Comparison of ENCODE assay signal across 9 mouse cellular contexts in the genomic region with DNA sequence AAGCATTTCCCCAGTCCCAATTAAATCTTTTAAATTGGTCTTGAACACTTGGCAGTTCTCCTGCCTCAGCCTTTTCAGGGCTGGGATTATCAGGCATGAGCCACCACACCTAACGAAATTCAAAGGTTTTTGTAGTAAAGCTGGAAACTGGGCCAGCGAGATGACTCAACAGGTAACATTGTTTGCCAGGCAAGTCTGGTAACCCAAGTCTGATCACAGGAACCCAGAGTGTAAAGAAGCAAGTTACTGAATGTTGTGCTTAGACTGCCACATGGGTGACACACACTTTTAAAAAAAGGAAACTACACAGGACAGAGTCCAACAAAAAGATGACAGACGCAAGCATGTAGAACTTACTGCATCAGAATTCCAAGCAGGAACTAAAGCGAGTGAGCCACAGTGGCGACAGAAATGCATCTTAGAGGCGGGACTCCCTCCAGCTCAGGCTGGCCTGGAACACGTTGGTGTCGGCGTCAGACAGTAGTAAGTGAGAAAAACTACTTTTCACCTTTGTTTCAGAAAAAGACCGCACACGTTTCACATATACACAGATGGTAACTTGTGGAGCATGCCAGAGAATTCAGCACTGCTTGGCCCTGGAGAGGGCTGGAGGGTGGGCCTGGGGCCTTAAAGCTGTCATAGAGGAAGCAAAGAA. TPM values are rescaled to one million over a fixed set of nuclear protein-coding genes. Genes with fewer than 3 reads are reported as not detected.
DNase-seq lines count a peak whose midpoint lies in the region; ATAC-seq and TF ChIP-seq lines count a peak whose summit lies in the region.
"Had no signal": no experiment of that assay in that cellular context is flagged by ENCODE, and none has a peak within 500 bp of the region (broad histone marks: within the 10 kb centered on the region; RNA-seq: fewer than 3 reads in every experiment).

No protein-coding gene starts in this region.

- no peaks in the 10 kb centered on the region for H3K27me3 ChIP-seq in heart, embryonic 13.5 days (replicated peaks)
- no peaks in the 10 kb centered on the region for H3K27me3 ChIP-seq in CH12.LX (replicated peaks)
- no peaks in the 10 kb centered on the region for H3K27me3 ChIP-seq in embryonic facial prominence, embryonic 14.5 days (replicated peaks; ENCODE audit: control insufficient read depth, insufficient read depth, low read length)
- no peaks in the 10 kb centered on the region for H3K27me3 ChIP-seq in limb, embryonic 15.5 days

- H3K36me3 ChIP-seq in heart, embryonic 13.5 days = peaks cover 25% of the 10 kb centered on the region
- peaks cover 21 to 45% of the 10 kb centered on the region in 2 experiments for H3K36me3 ChIP-seq in CH12.LX (replicated peaks in 1 of 2; ENCODE audit: control insufficient read depth in 1 of 2, insufficient read depth in 1 of 2, low read length in 1 of 2)
- H3K36me3 ChIP-seq in embryonic facial prominence, embryonic 14.5 days (ENCODE audit: control insufficient read depth, insufficient read depth, low read length) = peaks cover 22% of the 10 kb centered on the region
- H3K36me3 ChIP-seq in limb, embryonic 15.5 days = peaks cover 24% of the 10 kb centered on the region

- dilution Hi-C loops in CH12.LX (cut with MboI; ENCODE audit: extremely low pct_ligation_motif_present, extremely low pct_unique_long_range_greater_than_20kb, low sequenced_read_pairs) = no loop called here

- DNase-seq in heart, adult 18-20 months = no peak
- no peak for DNase-seq in CH12.LX (ENCODE audit: extremely low read depth)
- no peak for DNase-seq in embryonic facial prominence, embryonic 14.5 days (ENCODE audit: low spot score)
- DNase-seq in embryo, embryonic 11 days = no peak
- DNase-seq in adrenal gland, postnatal 25 days = no peak
- no peak for DNase-seq in spleen, postnatal 14 days (ENCODE audit: low spot score in 2 of 2)

- in situ Hi-C loops in CH12.LX (cut with MboI; ENCODE audit: low pct_ligation_motif_present, low pct_unique_long_range_greater_than_20kb, low sequenced_read_pairs) = no loop called here

- TF ChIP-seq EP300 in CH12.LX (IDR thresholded peaks at IDR 0.05; ENCODE audit: low read length) = no peak

- no peaks in the 10 kb centered on the region for H3K9me3 ChIP-seq in heart, embryonic 13.5 days
- no peaks in the 10 kb centered on the region for H3K9me3 ChIP-seq in CH12.LX (replicated peaks; ENCODE audit: low read length)
- H3K9me3 ChIP-seq in embryonic facial prominence, embryonic 14.5 days (ENCODE audit: control insufficient read depth, low read length) = no peaks in the 10 kb centered on the region
- H3K9me3 ChIP-seq in limb, embryonic 15.5 days = no peaks in the 10 kb centered on the region

- no peak for TF ChIP-seq POLR2A in CH12.LX (IDR thresholded peaks at IDR 0.05; ENCODE audit: low read depth, low read length)

- TF ChIP-seq RAD21 in CH12.LX (IDR thresholded peaks at IDR 0.05; ENCODE audit: low read depth, low read length) = no peak

- peaks cover 22% of the 10 kb centered on the region for H3K79me2 ChIP-seq in CH12.LX (replicated peaks; ENCODE audit: control insufficient read depth, extremely low read depth, insufficient read depth, poor library complexity, severe bottlenecking)

- peak overlapping the region; percentile 74; the same call in 1 of the 2 replicates for H3K4me2 ChIP-seq in heart, embryonic 13.5 days
- peak overlapping the region; percentile 32 for H3K4me2 ChIP-seq in CH12.LX (ENCODE audit: insufficient read depth, low read depth, poor library complexity, severe bottlenecking)
- H3K4me2 ChIP-seq in embryonic facial prominence, embryonic 14.5 days (ENCODE audit: low read depth, low read length) = peak overlapping the region; percentile 96; the same call in 1 of the 2 replicates
- peak overlapping the region; percentile 63 for H3K4me2 ChIP-seq in limb, embryonic 15.5 days

- 80% methylated on average over 11 of the region's 11 CpGs for WGBS in heart, embryonic 13.5 days
- 81% methylated on average over 11 of the region's 11 CpGs for WGBS in embryonic facial prominence, embryonic 14.5 days
- 75% methylated on average over 11 of the region's 11 CpGs for WGBS in limb, embryonic 15.5 days

- peak overlapping the region; percentile 77 for H3K9ac ChIP-seq in heart, embryonic 13.5 days
- no peak overlapping the region for H3K9ac ChIP-seq in CH12.LX (ENCODE audit: insufficient read depth, low read depth)
- H3K9ac ChIP-seq in embryonic facial prominence, embryonic 14.5 days (ENCODE audit: low read depth, low read length) = no peak overlapping the region
- H3K9ac ChIP-seq in limb, embryonic 15.5 days = no peak overlapping the region

- peak overlapping the region; percentile 99; the same call in 1 of the 2 replicates for H3K4me3 ChIP-seq in heart, embryonic 13.5 days
- H3K4me3 ChIP-seq in CH12.LX (replicated peaks in 1 of 3; ENCODE audit: low read depth in 2 of 3, low read length in 2 of 3, poor library complexity in 1 of 3) = peak overlapping the region in 1 of 3 experiments; percentile 97
- H3K4me3 ChIP-seq in embryonic facial prominence, embryonic 14.5 days (ENCODE audit: low read depth, low read length) = no peak overlapping the region
- H3K4me3 ChIP-seq in limb, embryonic 15.5 days = no peak overlapping the region

- peak overlapping the region; percentile 17; the same call in 1 of the 2 replicates for H3K27ac ChIP-seq in heart, embryonic 13.5 days (replicated peaks)
- no peak overlapping the region for H3K27ac ChIP-seq in CH12.LX (ENCODE audit: insufficient read depth, low read depth)
- H3K27ac ChIP-seq in embryonic facial prominence, embryonic 14.5 days (replicated peaks; ENCODE audit: low read depth, low read length) = no peak overlapping the region
- H3K27ac ChIP-seq in limb, embryonic 15.5 days = peak overlapping the region; percentile 71; the same call in 1 of the 2 replicates
- H3K27ac ChIP-seq: liver, embryonic 14.5 days had no signal

- H3K4me1 ChIP-seq in heart, embryonic 13.5 days = peaks cover 27% of the 10 kb centered on the region
- peaks cover 6 to 28% of the 10 kb centered on the region in 2 experiments; a peak in 3 of 4 replicates for H3K4me1 ChIP-seq in CH12.LX (ENCODE audit: control insufficient read depth in 1 of 2, insufficient read depth in 2 of 2)
- H3K4me1 ChIP-seq in embryonic facial prominence, embryonic 14.5 days (ENCODE audit: control insufficient read depth, insufficient read depth, low read length) = peaks cover 14% of the 10 kb centered on the region; the same call in 1 of the 2 replicates
- H3K4me1 ChIP-seq in limb, embryonic 15.5 days = peaks cover 27% of the 10 kb centered on the region

- ATAC-seq in heart, embryonic 13.5 days (ENCODE audit: extremely low read depth, insufficient number of reproducible peaks, low FRiP score, low TSS enrichment) = no peak
- ATAC-seq in embryonic facial prominence, embryonic 14.5 days (ENCODE audit: low read depth) = no peak
- ATAC-seq in limb, embryonic 15.5 days (ENCODE audit: insufficient number of reproducible peaks, low FRiP score, low TSS enrichment, low read depth) = no peak

- TF ChIP-seq CTCF in CH12.LX (conservative IDR thresholded peaks at IDR 0.05 in 1 of 2, IDR thresholded peaks at IDR 0.05 in 1 of 2; ENCODE audit: low read depth in 2 of 2, low read length in 2 of 2) = no peak

TF ChIP-seq in CH12.LX, 34 proteins besides CTCF, POLR2A, EP300 and RAD21:
- TF ChIP-seq MAFK (IDR thresholded peaks at IDR 0.05; ENCODE audit: insufficient replicate concordance, low read length) (no peak), CHD1 (IDR thresholded peaks at IDR 0.05; ENCODE audit: low read depth, low read length) (0 out of 2 replicates have a peak, but pooled peaks have one; percentile 22)

RNA-seq across cellular contexts. Expression of gene Adrm1, which starts 1.0 kb away (rescaled TPM):
- polyA plus RNA-seq in heart, embryonic 13.5 days (2015; fragmentation: Nextera tagmentation; extraction: Ambion mirVana) = 150 and 155 TPM in 2 replicates
- 10 to 100 TPM; 84.0 to 86.8 TPM for total RNA-seq in heart, adult 18-20 months (2021)
- total RNA-seq in CH12.LX (2012; rRNA removed) (116 and 167 TPM in 2 replicates), CH12.LX (2014; rRNA removed) (107 and 127 TPM in 2 replicates)
- polyA plus RNA-seq in CH12.LX (2012; ENCODE audit: insufficient read length, low read depth) = 121 and 148 TPM in 2 replicates
- polyA plus RNA-seq in embryonic facial prominence, embryonic 14.5 days (2014; fragmentation: Nextera tagmentation; extraction: Ambion mirVana) = 130 and 142 TPM in 2 replicates
- 165 and 185 TPM in 2 replicates for polyA plus RNA-seq in limb, embryonic 15.5 days (2015; fragmentation: Nextera tagmentation; extraction: Ambion mirVana)
- total RNA-seq in adrenal gland, postnatal 25 days (2021) = 132 and 145 TPM in 2 replicates

RNA-seq across cellular contexts. Expression of gene Osbpl2, which starts 51.2 kb away (rescaled TPM):
- 34.1 and 37.8 TPM in 2 replicates for polyA plus RNA-seq in heart, embryonic 13.5 days (2015; fragmentation: Nextera tagmentation; extraction: Ambion mirVana)
- 10 to 100 TPM; 32.9 to 36.0 TPM for total RNA-seq in heart, adult 18-20 months (2021)
- total RNA-seq in CH12.LX (2012; rRNA removed) (11.4 and 12.0 TPM in 2 replicates), CH12.LX (2014; rRNA removed) (12.8 and 13.4 TPM in 2 replicates)
- polyA plus RNA-seq in CH12.LX (2012; ENCODE audit: insufficient read length, low read depth) = 15.6 and 16.9 TPM in 2 replicates
- 37.4 and 41.5 TPM in 2 replicates for polyA plus RNA-seq in embryonic facial prominence, embryonic 14.5 days (2014; fragmentation: Nextera tagmentation; extraction: Ambion mirVana)
- 42.5 and 45.2 TPM in 2 replicates for polyA plus RNA-seq in limb, embryonic 15.5 days (2015; fragmentation: Nextera tagmentation; extraction: Ambion mirVana)
- 47.2 and 48.9 TPM in 2 replicates for total RNA-seq in adrenal gland, postnatal 25 days (2021)

RNA-seq across cellular contexts. Expression of gene Lama5, which starts 55.4 kb away (rescaled TPM):
- polyA plus RNA-seq in heart, embryonic 13.5 days (2015; fragmentation: Nextera tagmentation; extraction: Ambion mirVana) = 21.6 and 22.5 TPM in 2 replicates
- total RNA-seq in heart, adult 18-20 months (2021) = 10 to 100 TPM; 72.2 to 78.5 TPM
- total RNA-seq in CH12.LX (2012; rRNA removed) = 0.46 and 0.85 TPM in 2 replicates
- total RNA-seq in CH12.LX (2014; rRNA removed) = 0.16 and 0.20 TPM in 2 replicates
- 0.45 and 0.67 TPM in 2 replicates for polyA plus RNA-seq in CH12.LX (2012; ENCODE audit: insufficient read length, low read depth)
- polyA plus RNA-seq in embryonic facial prominence, embryonic 14.5 days (2014; fragmentation: Nextera tagmentation; extraction: Ambion mirVana) = 25.2 and 28.2 TPM in 2 replicates
- polyA plus RNA-seq in limb, embryonic 15.5 days (2015; fragmentation: Nextera tagmentation; extraction: Ambion mirVana) = 24.5 and 25.9 TPM in 2 replicates
- total RNA-seq in adrenal gland, postnatal 25 days (2021) = 29.3 and 38.0 TPM in 2 replicates

Comparison
In these comparisons a context has a peak if more than half of its experiments do, and no peak if none do; other contexts are left out.
1. H3K27ac ChIP-seq: peak in heart, embryonic 13.5 days (single experiment) and limb, embryonic 15.5 days (single experiment); none in CH12.LX (single experiment) and embryonic facial prominence, embryonic 14.5 days (single experiment).
2. H3K4me2 ChIP-seq: peak in every context shown above with its lines; median percentile 96 in embryonic facial prominence, embryonic 14.5 days; 74 in heart, embryonic 13.5 days; 63 in limb, embryonic 15.5 days; 32 in CH12.LX.
3. RNA of gene Lama5, which starts 55.4 kb away (polyA plus RNA-seq): 25.2 to 28.2 TPM in embryonic facial prominence, embryonic 14.5 days, 24.5 to 25.9 TPM in limb, embryonic 15.5 days and 21.6 to 22.5 TPM in heart, embryonic 13.5 days; 0.45 to 0.67 TPM in CH12.LX; every median in the first group is over 10 times any median in the second.